Mouse (Mus musculus): ENCODE results near the gene Npm1.

DNA sequence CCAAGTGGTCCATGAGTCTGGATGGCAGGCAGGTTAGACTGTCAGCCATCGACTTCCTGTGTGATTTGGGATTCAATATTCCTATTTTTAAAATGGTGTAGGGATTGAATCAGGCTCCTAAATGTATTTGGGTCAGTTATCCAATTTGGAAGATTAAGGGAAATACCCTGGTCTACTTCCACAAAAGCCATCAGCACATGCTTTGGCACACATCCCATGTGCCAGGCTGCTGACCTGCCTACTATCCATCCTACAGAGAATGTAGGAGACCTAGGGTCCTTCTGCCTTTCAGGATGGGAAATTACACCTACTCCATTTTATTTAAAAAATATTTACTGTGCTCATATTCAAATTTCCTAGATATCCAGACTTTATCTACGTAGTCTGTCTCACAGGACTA, 44.4 kb upstream of the Npm1 start:
- no peak for TF ChIP-seq CTCF (IDR thresholded peaks at IDR 0.05; ENCODE audit: low read depth)
- no peak for TF ChIP-seq EP300 (IDR thresholded peaks at IDR 0.05; ENCODE audit: low read depth)

All from heart, postnatal 0 days (tissue).